Mouse (Mus musculus): ENCODE results near the gene Cmpk1. TPM values are rescaled to one million over a fixed set of nuclear protein-coding genes. Genes with fewer than 3 reads are reported as not detected.

The Cmpk1 gene
- polyA plus RNA-seq, 1 experiment from 2014 or later = 74.1 TPM

- WGBS = 1% methylated on average over 20 of the region's 20 CpGs
- Histone ChIP-seq H3K4me3 (peak overlapping the region; percentile 60), H3K27ac (peak overlapping the region; percentile 85), H3K36me3 (replicated peaks) (no peaks in the 10 kb centered on the region), H3K27me3 (ENCODE audit: poor library complexity, severe bottlenecking) (peaks cover 100% of the 10 kb centered on the region), H3K4me1 (peaks cover 54% of the 10 kb centered on the region), H3K9me3 (no peaks in the 10 kb centered on the region)
- peak; percentile 63 for DNase-seq (ENCODE audit: extremely low spot score, low spot score)
Measured at GRCm38 (mm10) chr4:114909602-114910484, 77.2 kb downstream of the Cmpk1 start.

Other genes starting within 250 kb of the Cmpk1 start
- 0.09 TPM in 1 of 2 replicates, not detected in the other for gene Gm12830, start 165.5 kb downstream of the Cmpk1 start, polyA plus RNA-seq (2016; fragmentation: Nextera tagmentation; extraction: Ambion mirVana)
- 1.6 and 1.7 TPM in 2 replicates for gene Foxd2, start 78.4 kb downstream of the Cmpk1 start, polyA plus RNA-seq (2016; fragmentation: Nextera tagmentation; extraction: Ambion mirVana)
- gene Foxe3, start 61.2 kb downstream of the Cmpk1 start, polyA plus RNA-seq (2016; fragmentation: Nextera tagmentation; extraction: Ambion mirVana) = 1.1 and 1.5 TPM in 2 replicates
- 22.0 and 24.3 TPM in 2 replicates for gene Stil, start 12.9 kb upstream of the Cmpk1 start, polyA plus RNA-seq (2016; fragmentation: Nextera tagmentation; extraction: Ambion mirVana)
- 1.5 and 2.2 TPM in 2 replicates for gene Tal1, start 69.2 kb upstream of the Cmpk1 start, polyA plus RNA-seq (2016; fragmentation: Nextera tagmentation; extraction: Ambion mirVana)
- 7.4 and 12.6 TPM in 2 replicates for gene Pdzk1ip1, start 101.5 kb upstream of the Cmpk1 start, polyA plus RNA-seq (2016; fragmentation: Nextera tagmentation; extraction: Ambion mirVana)
- 0.07 and 0.12 TPM in 2 replicates for gene Cyp4x1, start 147.0 kb upstream of the Cmpk1 start, polyA plus RNA-seq (2016; fragmentation: Nextera tagmentation; extraction: Ambion mirVana)